Mouse (Mus musculus) forebrain, embryonic 13.5 days (tissue): Measurements from ENCODE around the gene Fam216b. TPM values are rescaled to one million over a fixed set of nuclear protein-coding genes. Genes with fewer than 3 reads are reported as not detected.

Experiments
- ATAC-seq: fragments of 200-750 bp; cut with Nextera tagmentation; 2 replicates; pipeline ENCODE4 v1.8.0; 2017
- H3K27ac ChIP-seq: fragments of 300-500 bp; sonication (generic); 2 replicates; pipeline ENCODE4 v1.5.1; 2015; ENCODE audit warnings: inconsistent platforms, mild to moderate bottlenecking, moderate library complexity
- H3K27me3 ChIP-seq: fragments of 300-500 bp; sonication (generic); 2 replicates; pipeline ENCODE4 v1.6.1; 2015; ENCODE audit warnings: mild to moderate bottlenecking, inconsistent platforms
- H3K36me3 ChIP-seq: fragments of 300-500 bp; sonication (generic); 2 replicates; pipeline ENCODE4 v1.6.1; 2015; ENCODE audit warnings: mild to moderate bottlenecking, inconsistent platforms; ENCODE audit not compliant: poor library complexity, severe bottlenecking
- H3K4me1 ChIP-seq: fragments of 300-500 bp; sonication (generic); 2 replicates; pipeline ENCODE4 v1.6.1; 2015; ENCODE audit warnings: inconsistent platforms
- H3K4me2 ChIP-seq: fragments of 300-500 bp; sonication (generic); 2 replicates; pipeline ENCODE4 v1.6.1; 2015; ENCODE audit warnings: inconsistent platforms, mild to moderate bottlenecking, moderate library complexity
- H3K4me3 ChIP-seq: fragments of 300-500 bp; sonication (generic); 2 replicates; pipeline ENCODE4 v1.5.1; 2015; ENCODE audit warnings: mild to moderate bottlenecking, inconsistent platforms
- H3K9ac ChIP-seq: fragments of 300-500 bp; sonication (generic); 2 replicates; pipeline ENCODE4 v1.6.1; 2015; ENCODE audit warnings: mild to moderate bottlenecking, inconsistent platforms
- H3K9me3 ChIP-seq: fragments of 300-500 bp; sonication (generic); replicated peaks from 2 replicates; pipeline ENCODE4 v1.6.1; 2016; ENCODE audit warnings: inconsistent platforms
- WGBS: fragments of 180-500 bp; shearing (Covaris S2); methylation state at CpG from one replicate; pipeline ENCODE4 v1.1.7; 2015; 5-methylcytosine and 5-hydroxymethylcytosine counted together
- polyA plus RNA-seq: library from polyadenylated mRNA; unstranded; fragments of >200 nt; fragmentation: Nextera tagmentation; extraction: Ambion mirVana; gene quantifications from 2 replicates; pipeline ENCODE4 v1.2.1, GENCODE M21; 2015

Fam216b gene
- polyA plus RNA-seq, 1 experiment from 2014 or later = not detected

DNA sequence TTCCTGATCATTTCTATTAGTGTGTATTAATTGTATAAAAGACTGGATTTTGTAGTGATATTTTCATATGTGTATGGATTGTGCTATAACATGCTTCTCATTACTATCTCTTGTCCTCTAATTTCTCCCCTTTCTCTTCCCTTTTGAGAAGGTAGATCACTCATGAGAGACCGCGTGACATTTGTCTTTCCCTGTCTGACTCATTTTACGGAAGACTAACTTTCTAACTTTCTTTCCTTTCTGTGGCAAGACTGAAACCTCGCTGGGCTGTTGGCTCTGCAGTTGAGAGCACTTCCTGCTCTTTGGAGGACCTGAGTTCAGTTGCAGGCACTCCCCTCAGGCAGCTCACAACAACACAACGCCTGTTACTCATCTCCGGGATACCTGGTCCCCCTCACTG lies 48.2 kb downstream of the Fam216b start:
- Histone ChIP-seq H3K4me2 (no peak overlapping the region), H3K4me1 (no peaks in the 10 kb centered on the region), H3K27me3 (no peaks in the 10 kb centered on the region), H3K4me3 (no peak overlapping the region), H3K27ac (no peak overlapping the region), H3K9ac (no peak overlapping the region), H3K36me3 (no peaks in the 10 kb centered on the region), H3K9me3 (no peaks in the 10 kb centered on the region)
- WGBS = 83% methylated on average over 6 of the region's 6 CpGs
- ATAC-seq = no peak

DNA sequence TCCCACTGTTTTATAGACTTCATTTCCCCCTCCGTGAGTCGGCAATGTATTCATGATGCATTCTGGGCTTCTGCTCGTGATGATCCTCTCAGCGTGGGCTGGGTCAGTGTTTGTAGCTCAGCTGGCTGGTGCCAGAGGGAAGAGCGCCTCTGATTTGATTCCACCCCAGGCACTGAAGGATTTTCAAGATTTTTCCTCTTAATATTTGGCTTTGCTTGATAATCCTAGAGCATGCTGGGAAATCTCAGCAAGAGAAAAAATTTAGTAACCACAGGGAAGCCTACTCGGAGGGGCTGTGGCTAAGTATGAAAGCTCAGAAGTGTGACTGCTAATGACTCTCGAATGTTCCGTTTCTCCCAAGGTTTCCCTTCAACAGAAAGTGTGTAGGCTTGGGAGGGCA lies 49.9 kb downstream of the Fam216b start:
- 71% methylated on average over 8 of the region's 8 CpGs for WGBS
- Histone ChIP-seq H3K27ac (no peak overlapping the region), H3K4me2 (no peak overlapping the region), H3K4me1 (no peaks in the 10 kb centered on the region), H3K4me3 (no peak overlapping the region), H3K27me3 (no peaks in the 10 kb centered on the region), H3K36me3 (no peaks in the 10 kb centered on the region), H3K9me3 (no peaks in the 10 kb centered on the region), H3K9ac (no peak overlapping the region)
- no peak for ATAC-seq

Other genes starting within 250 kb of the Fam216b start
- 82.7 and 89.9 TPM in 2 replicates for gene Dnajc15, start 213.9 kb downstream of the Fam216b start, polyA plus RNA-seq
- gene Epsti1, start 184.8 kb downstream of the Fam216b start, polyA plus RNA-seq = 0.17 and 0.24 TPM in 2 replicates
- 0.23 and 0.38 TPM in 2 replicates for gene Tnfsf11, start 219.0 kb upstream of the Fam216b start, polyA plus RNA-seq